Mouse (Mus musculus) CH12.LX (cell line): ENCODE measurements around the gene Adamts14.

Experiments used
- MAZ ChIP-seq: IDR thresholded peaks from 2 replicates; pipeline ENCODE4 v1.6.1; 2012; ENCODE audit warnings: low read depth, mild to moderate bottlenecking, inconsistent platforms, low read length, improper control_type of control experiment, moderate library complexity
- POLR2A ChIP-seq: IDR thresholded peaks from 2 replicates; pipeline ENCODE4 v1.6.1; 2011; ENCODE audit warnings: low read depth, mild to moderate bottlenecking, improper control_type of control experiment, low read length
- SMC3 ChIP-seq: IDR thresholded peaks from 2 replicates; pipeline ENCODE4 v1.6.1; 2011; ENCODE audit warnings: low read depth, low read length, improper control_type of control experiment
- TBP ChIP-seq: conservative IDR thresholded peaks from 2 replicates; pipeline ENCODE4 v1.6.1; 2011; ENCODE audit warnings: low read depth, low read length, improper control_type of control experiment

DNA sequence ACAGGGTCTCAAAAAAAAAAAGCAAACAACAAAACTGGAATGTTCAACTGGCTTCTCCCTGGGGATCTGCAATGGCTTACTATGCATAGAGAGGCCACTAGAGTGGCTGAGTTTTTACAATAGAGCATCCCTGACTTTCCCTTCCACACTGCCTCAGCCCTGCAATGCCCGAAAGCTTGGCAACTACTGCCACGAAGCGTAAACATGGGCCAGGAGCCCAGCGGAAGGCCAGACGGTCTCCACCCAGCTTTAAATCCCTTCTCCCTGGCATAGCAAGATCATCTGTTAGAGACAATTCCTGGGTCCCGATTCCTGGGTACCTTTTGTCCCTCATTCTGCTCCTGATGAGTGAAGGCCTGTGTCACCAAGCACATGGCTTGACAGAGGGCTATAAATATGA lies 30.8 kb upstream of the Adamts14 start:
- TF ChIP-seq MAZ: no peak
- TF ChIP-seq POLR2A: no peak
- no peak for TF ChIP-seq SMC3
- TF ChIP-seq TBP: no peak
